Mouse (Mus musculus) common myeloid progenitor, adult 5-6 weeks (primary cell): ENCODE results near the gene Slc4a4. TPM values are rescaled to one million over a fixed set of nuclear protein-coding genes. Genes with fewer than 3 reads are reported as not detected.

Experiments used
- ATAC-seq: replicated peaks from 2 replicates; pipeline ENCODE4 v1.8.0; 2016; ENCODE audit warnings: low read depth, mild to moderate bottlenecking, moderate TSS enrichment, inconsistent platforms; ENCODE audit not compliant: poor library complexity, severe bottlenecking
- total RNA-seq: library from RNA; stranded (forward); fragments of 200-1000, 187-1606 nt; gene quantifications from 2 replicates; pipeline ENCODE4 v1.2.3, GENCODE M21; 2017

Gene Slc4a4
- total RNA-seq, 1 experiment from 2014 or later = not detected

GRCm38 (mm10) chr5:88958966-88959365, 72.3 kb downstream of the Slc4a4 start:
- ATAC-seq = no peak

GRCm38 (mm10) chr5:88959412-88959811, 72.8 kb downstream of the Slc4a4 start:
- ATAC-seq = no peak

- ATAC-seq = no peak
These were observed 73.9 kb downstream of the Slc4a4 start for GRCm38 (mm10) chr5:88960342-88961105.

- ATAC-seq = peak; percentile 64
These were observed 74.7 kb downstream of the Slc4a4 start for GRCm38 (mm10) chr5:88961351-88961761.

GRCm38 (mm10) chr5:88964685-88965290, 78.2 kb downstream of the Slc4a4 start:
- no peak for ATAC-seq

GRCm38 (mm10) chr5:88966507-88966906, 79.9 kb downstream of the Slc4a4 start:
- ATAC-seq = no peak

GRCm38 (mm10) chr5:88968923-88969639, 82.5 kb downstream of the Slc4a4 start:
- ATAC-seq = no peak

GRCm38 (mm10) chr5:88971554-88971953, 84.9 kb downstream of the Slc4a4 start:
- ATAC-seq = no peak

GRCm38 (mm10) chr5:88972277-88972676, 85.7 kb downstream of the Slc4a4 start:
- ATAC-seq = no peak

- ATAC-seq = no peak
These were observed 86.5 kb downstream of the Slc4a4 start for GRCm38 (mm10) chr5:88973130-88973529.

- ATAC-seq = no peak
These were observed 89.1 kb downstream of the Slc4a4 start for GRCm38 (mm10) chr5:88975694-88976093.

GRCm38 (mm10) chr5:88976428-88976827, 89.8 kb downstream of the Slc4a4 start:
- peak; percentile 55 for ATAC-seq

GRCm38 (mm10) chr5:88980740-88981139, 94.1 kb downstream of the Slc4a4 start:
- ATAC-seq = no peak

GRCm38 (mm10) chr5:88981243-88982014, 94.8 kb downstream of the Slc4a4 start:
- ATAC-seq = peak; percentile 96

GRCm38 (mm10) chr5:88982040-88982736, 95.6 kb downstream of the Slc4a4 start:
- ATAC-seq = no peak; the same call in 1 of the 2 replicates

GRCm38 (mm10) chr5:88983170-88983569, 96.6 kb downstream of the Slc4a4 start:
- ATAC-seq = no peak

GRCm38 (mm10) chr5:88983652-88984051, 97.0 kb downstream of the Slc4a4 start:
- ATAC-seq = no peak

- no peak for ATAC-seq
These were observed 102.4 kb downstream of the Slc4a4 start for GRCm38 (mm10) chr5:88989018-88989417.

GRCm38 (mm10) chr5:88990196-88990747, 103.7 kb downstream of the Slc4a4 start:
- no peak for ATAC-seq
